Mouse (Mus musculus) urinary bladder, postnatal 10 days (tissue): ENCODE data around the gene Vmo1.

Experiments
- DNase-seq: peaks from one replicate; pipeline ENCODE4 v3.0.0; 2022; ENCODE audit warnings: low spot score

The Vmo1 gene

DNA sequence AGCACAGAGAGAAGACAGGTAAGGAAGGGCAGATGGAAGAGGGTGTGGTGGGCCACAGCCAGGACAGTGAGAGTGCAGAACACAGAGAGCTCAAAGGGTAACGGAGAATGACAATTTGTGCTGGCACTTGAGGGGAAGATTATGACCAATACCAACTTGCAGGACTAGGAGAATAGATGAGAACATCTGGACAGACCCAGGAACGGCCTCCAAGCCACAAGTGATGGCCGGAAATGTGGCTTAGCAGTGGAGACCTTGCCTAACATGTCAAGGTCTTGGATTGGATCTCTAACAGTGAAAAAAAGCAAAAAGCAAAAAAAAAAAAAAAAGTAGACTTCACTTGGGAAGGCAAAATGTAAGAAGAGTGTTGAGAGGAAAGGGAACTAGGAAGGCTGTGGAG is 44.7 kb downstream of the Vmo1 start:
- no peak for DNase-seq

GRCm38 (mm10) chr11:70467902-70468619 is 46.4 kb downstream of the Vmo1 start:
- DNase-seq, result no peak

DNA sequence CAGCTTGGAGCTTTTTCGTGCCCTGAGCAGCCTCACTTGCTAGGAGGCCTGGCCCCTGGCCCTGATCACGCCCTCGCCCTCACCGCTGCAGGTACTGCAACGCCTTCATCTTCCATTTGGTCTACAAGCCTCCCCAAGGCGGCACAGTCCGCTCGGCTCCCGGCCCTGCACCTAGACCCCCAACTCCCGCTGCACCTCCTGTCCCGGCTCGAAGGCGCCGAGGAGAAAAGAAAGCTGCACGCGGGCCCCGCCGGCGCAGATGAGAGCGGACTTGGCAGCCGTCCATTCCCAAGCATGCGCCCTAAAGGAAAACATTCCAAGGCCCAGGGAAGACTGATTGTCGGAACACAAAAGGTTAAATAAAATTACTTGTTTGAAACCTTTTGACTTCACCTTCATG is 48.6 kb downstream of the Vmo1 start:
- DNase-seq, result no peak

DNA sequence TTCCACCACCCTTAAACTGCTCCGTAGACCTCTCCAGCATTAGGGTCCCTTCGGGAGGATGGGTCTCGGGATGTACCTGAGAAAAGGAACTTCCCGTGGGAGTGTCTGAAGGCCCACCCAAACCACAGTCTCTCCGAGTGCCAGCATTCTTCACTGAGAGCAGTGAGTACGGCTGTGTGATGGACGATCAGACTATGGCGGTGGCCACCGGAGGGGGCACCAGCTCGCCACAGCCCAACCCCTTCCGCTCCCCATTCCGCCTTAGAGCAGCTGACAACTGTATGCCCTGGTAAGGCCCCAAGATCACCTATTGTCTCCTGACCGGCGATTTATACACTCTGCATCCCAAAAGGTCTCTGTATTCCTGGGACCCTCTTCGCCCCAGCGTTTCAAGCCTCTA is 49.2 kb downstream of the Vmo1 start:
- no peak for DNase-seq

GRCm38 (mm10) chr11:70463970-70464369 is 50.4 kb downstream of the Vmo1 start:
- no peak for DNase-seq
